Mouse (Mus musculus): ENCODE measurements around the gene Gm20388.

DNA sequence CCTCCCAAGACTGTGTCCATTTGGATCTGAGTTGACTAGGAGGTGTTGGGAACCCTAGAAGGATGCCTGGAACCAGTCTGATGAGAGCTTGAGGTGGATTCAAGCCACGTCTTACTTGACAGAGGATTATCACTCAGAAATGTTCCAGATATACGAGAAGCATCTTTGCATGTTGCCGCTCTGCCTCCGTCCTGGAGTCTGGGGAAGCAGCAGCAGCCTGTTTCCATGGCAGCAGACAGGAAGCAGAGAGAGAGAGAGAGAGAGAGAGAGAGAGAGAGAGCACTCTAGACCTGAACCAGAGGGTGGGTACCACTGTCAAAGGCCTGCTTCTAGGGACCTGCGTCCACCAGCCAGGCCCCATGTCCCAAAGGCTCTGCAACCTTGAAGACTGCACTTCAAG, 1386.0 kb downstream of the Gm20388 start:
- no peak for TF ChIP-seq POLR2A (IDR thresholded peaks at IDR 0.05; ENCODE audit: low read depth, low read length)
- TF ChIP-seq CTCF (conservative IDR thresholded peaks at IDR 0.05; ENCODE audit: insufficient read depth, insufficient read length, low read depth, low read length), result no peak

Measured in kidney, adult 2 months (tissue).